Comparison of ENCODE assay signal across 17 mouse cellular contexts in genomic region chr15:97267094-97267695, GRCm38 (mm10).
"Had no signal": no experiment of that assay in that cellular context is flagged by ENCODE, and none has a peak within 500 bp of the region (broad histone marks: within the 10 kb centered on the region; RNA-seq: fewer than 3 reads in every experiment).

No protein-coding gene starts in this region.

- DNase-seq: kidney, adult 8-10 months; kidney, postnatal 36 days; liver; liver, embryonic 13.5 days; liver, postnatal 0 days; midbrain, embryonic 14.5 days; right cerebral cortex, adult 18-20 months; right cerebral cortex, postnatal 25 days; thymus, postnatal 4 days had no signal

- H3K27ac ChIP-seq: layer of hippocampus, adult 2 months; limb, embryonic 12.5 days; liver, embryonic 13.5 days; midbrain, embryonic 10.5 days; neural tube, embryonic 15.5 days; stomach, postnatal 0 days had no signal

- H3K27me3 ChIP-seq: limb, embryonic 12.5 days; liver, embryonic 13.5 days; neural tube, embryonic 15.5 days had no signal

- ATAC-seq: inflammation-experienced regulatory T-cells, adult 6 months; intestine, postnatal 0 days; liver, postnatal 0 days had no signal

- H3K36me3 ChIP-seq: limb, embryonic 12.5 days; liver, embryonic 13.5 days; midbrain, embryonic 10.5 days; neural tube, embryonic 15.5 days had no signal

- H3K9me3 ChIP-seq: limb, embryonic 12.5 days; liver, embryonic 13.5 days; midbrain, embryonic 10.5 days; neural tube, embryonic 15.5 days had no signal

- H3K4me1 ChIP-seq: neural tube, embryonic 15.5 days had no signal

- H3K4me2 ChIP-seq: limb, embryonic 12.5 days; liver, embryonic 13.5 days; neural tube, embryonic 15.5 days had no signal

- H3K9ac ChIP-seq: limb, embryonic 12.5 days; liver, embryonic 13.5 days; liver, postnatal 0 days; neural tube, embryonic 15.5 days had no signal

- H3K4me3 ChIP-seq: layer of hippocampus, adult 2 months; limb, embryonic 12.5 days; liver, embryonic 13.5 days; midbrain, embryonic 10.5 days; myocyte; neural tube, embryonic 15.5 days had no signal
